Mouse (Mus musculus): ENCODE results near the gene Shmt1. TPM values are rescaled to one million over a fixed set of nuclear protein-coding genes. Genes with fewer than 3 reads are reported as not detected.

Shmt1 gene
- polyA plus RNA-seq, 1 experiment from 2014 or later, result 50.1 TPM

DNA sequence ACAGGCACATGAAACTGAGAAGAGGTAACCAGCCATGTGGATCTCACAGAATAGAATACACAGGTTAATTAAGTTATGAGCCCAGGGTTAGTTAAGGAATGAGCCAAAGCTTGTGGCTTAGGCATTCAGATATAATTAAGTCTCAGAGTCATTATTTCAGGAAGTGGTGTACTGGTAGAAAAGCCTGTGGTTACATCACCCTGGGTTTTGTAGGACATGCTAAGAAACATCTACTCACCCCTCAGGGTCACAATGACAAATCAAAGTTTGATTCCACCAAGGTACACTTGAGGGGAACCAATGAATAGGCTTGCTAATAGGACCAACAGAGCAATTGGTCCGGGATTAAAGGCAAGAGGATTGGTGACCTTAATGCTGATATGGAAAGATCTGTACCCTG, 15.2 kb upstream of the Shmt1 start:
- Histone ChIP-seq H3K9ac (no peak overlapping the region), H3K36me3 (no peaks in the 10 kb centered on the region), H3K9me3 (replicated peaks) (no peaks in the 10 kb centered on the region), H3K4me3 (replicated peaks) (no peak overlapping the region), H3K27me3 (no peaks in the 10 kb centered on the region), H3K4me2 (no peak overlapping the region), H3K4me1 (replicated peaks) (peaks cover 17% of the 10 kb centered on the region), H3K27ac (no peak overlapping the region)
- WGBS (ENCODE audit: insufficient replicate concordance), result 31% methylated on average over 1 of the region's 1 CpGs
- ATAC-seq (ENCODE audit: low read depth) (no peak), DNase-seq (no peak)

GRCm38 (mm10) chr11:60825191-60825590, 13.7 kb upstream of the Shmt1 start:
- no peak overlapping the region for H3K4me2 ChIP-seq
- ATAC-seq (ENCODE audit: low read depth), result peak; percentile 74
- no peak overlapping the region for H3K4me3 ChIP-seq (replicated peaks)
- no peak for DNase-seq
- peaks cover 7% of the 10 kb centered on the region for H3K4me1 ChIP-seq (replicated peaks)
- no peaks in the 10 kb centered on the region for H3K36me3 ChIP-seq
- peak overlapping the region; percentile 10 for H3K27ac ChIP-seq
- H3K9ac ChIP-seq, result no peak overlapping the region
- H3K9me3 ChIP-seq (replicated peaks), result no peaks in the 10 kb centered on the region
- WGBS (ENCODE audit: insufficient replicate concordance), result 73% methylated on average over 3 of the region's 3 CpGs
- no peaks in the 10 kb centered on the region for H3K27me3 ChIP-seq

DNA sequence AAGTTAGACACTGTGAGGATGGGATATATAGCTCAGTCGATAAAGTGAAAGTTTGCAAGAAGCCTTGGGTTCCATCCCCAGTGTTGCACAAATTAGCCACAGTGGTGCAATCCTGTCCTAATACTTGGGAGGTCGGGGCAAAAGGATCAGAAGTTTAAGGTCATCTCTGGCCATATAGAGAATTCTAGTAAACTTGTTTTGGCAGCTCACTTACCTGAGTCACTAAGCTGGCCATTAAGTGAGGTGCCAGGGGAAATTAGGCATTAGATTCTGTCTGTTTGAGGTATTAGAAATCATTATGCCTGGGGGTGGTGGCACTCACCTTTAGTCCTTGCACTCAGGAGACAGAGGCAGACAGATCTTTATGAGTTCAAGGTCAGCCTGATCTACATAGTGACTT, 12.3 kb upstream of the Shmt1 start:
- no peak for ATAC-seq (ENCODE audit: low read depth)
- H3K36me3 ChIP-seq, result no peaks in the 10 kb centered on the region
- H3K4me2 ChIP-seq, result no peak overlapping the region
- no peaks in the 10 kb centered on the region for H3K9me3 ChIP-seq (replicated peaks)
- H3K27me3 ChIP-seq, result no peaks in the 10 kb centered on the region
- peaks cover 2% of the 10 kb centered on the region; the same call in 1 of the 2 replicates for H3K4me1 ChIP-seq (replicated peaks)
- H3K9ac ChIP-seq, result no peak overlapping the region
- no peak overlapping the region for H3K4me3 ChIP-seq (replicated peaks)
- no peak for DNase-seq
- 44% methylated on average over 2 of the region's 2 CpGs for WGBS (ENCODE audit: insufficient replicate concordance)
- no peak overlapping the region for H3K27ac ChIP-seq

DNA sequence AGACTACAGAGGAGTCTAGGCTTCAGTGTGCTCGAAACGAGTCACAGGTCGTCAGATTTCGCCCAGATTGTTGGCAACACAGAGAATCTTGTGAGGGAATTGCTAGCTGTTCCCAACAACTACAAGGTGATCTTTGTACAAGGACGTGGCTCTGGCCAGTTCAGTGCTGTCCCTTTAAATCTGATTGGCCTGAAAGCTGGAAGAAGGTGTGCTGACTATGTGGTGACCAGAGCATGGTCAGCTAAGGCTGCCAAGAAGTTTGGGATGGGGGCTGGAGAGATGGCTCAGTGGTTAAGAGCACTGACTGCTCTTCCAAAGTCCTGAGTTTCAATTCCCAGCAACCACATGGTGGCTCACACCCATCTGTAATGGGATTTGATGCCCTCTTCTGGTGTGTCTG, 4.9 kb upstream of the Shmt1 start:
- H3K27ac ChIP-seq, result no peak overlapping the region
- WGBS (ENCODE audit: insufficient replicate concordance), result 49% methylated on average over 5 of the region's 5 CpGs
- H3K36me3 ChIP-seq, result no peaks in the 10 kb centered on the region
- DNase-seq (no peak), ATAC-seq (ENCODE audit: low read depth) (no peak)
- H3K4me3 ChIP-seq (replicated peaks), result no peak overlapping the region
- H3K9me3 ChIP-seq (replicated peaks), result no peaks in the 10 kb centered on the region
- no peak overlapping the region for H3K4me2 ChIP-seq
- no peaks in the 10 kb centered on the region for H3K27me3 ChIP-seq
- H3K9ac ChIP-seq, result no peak overlapping the region
- H3K4me1 ChIP-seq (replicated peaks), result peaks cover 6% of the 10 kb centered on the region

GRCm38 (mm10) chr11:60811054-60811460, 461 bp downstream of the Shmt1 start:
- H3K27me3 ChIP-seq, result no peaks in the 10 kb centered on the region
- H3K4me3 ChIP-seq (replicated peaks), result peak overlapping the region; percentile 57
- H3K4me1 ChIP-seq (replicated peaks), result peaks cover 45% of the 10 kb centered on the region
- ATAC-seq (ENCODE audit: low read depth) (peak; percentile 98), DNase-seq (peak; percentile 90)
- H3K27ac ChIP-seq, result no peak overlapping the region
- under 1% methylated on average over 29 of the region's 29 CpGs for WGBS (ENCODE audit: insufficient replicate concordance)
- H3K9ac ChIP-seq, result peak overlapping the region; percentile 51
- no peaks in the 10 kb centered on the region for H3K9me3 ChIP-seq (replicated peaks)
- peak overlapping the region; percentile 75 for H3K4me2 ChIP-seq
- H3K36me3 ChIP-seq, result peaks cover 4% of the 10 kb centered on the region; the same call in 1 of the 2 replicates

- DNase-seq, result no peak
- WGBS (ENCODE audit: insufficient replicate concordance), result 5% methylated on average over 14 of the region's 14 CpGs
- ATAC-seq (ENCODE audit: low read depth), result no peak
- Histone ChIP-seq H3K36me3 (peaks cover 10% of the 10 kb centered on the region; the same call in 1 of the 2 replicates), H3K27me3 (no peaks in the 10 kb centered on the region), H3K9ac (peak overlapping the region; percentile 51), H3K9me3 (replicated peaks) (no peaks in the 10 kb centered on the region), H3K4me2 (peak overlapping the region; percentile 75), H3K27ac (peak overlapping the region; percentile 23; the same call in 1 of the 2 replicates), H3K4me3 (replicated peaks) (peak overlapping the region; percentile 57), H3K4me1 (replicated peaks) (peaks cover 45% of the 10 kb centered on the region)
Observed at GRCm38 (mm10) chr11:60810046-60810965, 1.2 kb downstream of the Shmt1 start.

- peak overlapping the region; percentile 23 for H3K27ac ChIP-seq
- 48% methylated on average over 1 of the region's 1 CpGs for WGBS (ENCODE audit: insufficient replicate concordance)
Observed at GRCm38 (mm10) chr11:60809546-60809945, 2.0 kb downstream of the Shmt1 start.

DNA sequence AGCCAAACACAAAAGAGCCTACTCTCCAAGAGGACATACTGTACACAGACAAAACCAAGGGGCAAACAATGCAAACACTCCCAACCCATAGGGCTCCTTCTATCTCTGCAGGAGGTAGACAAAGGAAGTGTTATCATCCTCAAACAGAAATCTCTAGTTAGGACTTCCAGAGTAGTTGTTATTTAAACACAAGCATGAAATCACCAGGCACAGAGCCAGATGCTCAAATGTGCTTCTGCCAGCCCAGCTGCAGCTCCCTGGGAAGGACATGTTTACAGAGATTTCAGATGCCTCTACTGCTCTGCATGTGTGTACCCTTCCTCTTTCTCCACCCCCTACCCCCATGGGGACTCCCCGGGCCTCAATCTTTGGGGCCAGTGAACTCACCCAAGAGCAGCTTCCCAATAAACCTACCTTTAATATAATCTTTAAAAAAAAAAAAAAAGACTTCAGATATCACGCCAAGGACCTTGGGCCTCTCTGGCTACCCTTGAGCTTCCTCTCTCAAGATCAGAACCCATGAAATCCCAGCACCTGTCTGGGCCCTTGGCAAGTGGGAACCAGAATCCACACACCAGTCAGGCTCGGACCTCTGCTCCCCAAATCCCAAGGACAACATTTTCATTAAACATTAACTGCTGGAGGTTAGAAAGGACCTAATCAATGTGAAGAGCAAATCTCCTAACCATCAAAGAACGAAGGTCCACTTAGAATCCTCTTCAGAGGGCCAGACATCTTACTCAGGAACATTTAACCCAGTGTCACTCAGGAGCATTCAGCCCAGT, 3.0 kb downstream of the Shmt1 start:
- H3K9me3 ChIP-seq (replicated peaks), result no peaks in the 10 kb centered on the region
- no peak for DNase-seq
- peak overlapping the region; percentile 57 for H3K4me3 ChIP-seq (replicated peaks)
- H3K36me3 ChIP-seq, result peaks cover 14% of the 10 kb centered on the region
- H3K27ac ChIP-seq, result peak overlapping the region; percentile 50; the same call in 1 of the 2 replicates
- H3K4me1 ChIP-seq (replicated peaks), result peaks cover 50% of the 10 kb centered on the region
- no peak overlapping the region for H3K9ac ChIP-seq
- 55% methylated on average over 4 of the region's 4 CpGs for WGBS (ENCODE audit: insufficient replicate concordance)
- H3K4me2 ChIP-seq, result peak overlapping the region; percentile 75
- no peak for ATAC-seq (ENCODE audit: low read depth)
- H3K27me3 ChIP-seq, result no peaks in the 10 kb centered on the region

More at GRCm38 (mm10) chr11:60809546-60809945, 2.0 kb downstream of the Shmt1 start:
- peaks cover 45% of the 10 kb centered on the region for H3K4me1 ChIP-seq (replicated peaks)
- H3K27me3 ChIP-seq, result no peaks in the 10 kb centered on the region
- H3K4me3 ChIP-seq (replicated peaks), result peak overlapping the region; percentile 57
- H3K4me2 ChIP-seq, result peak overlapping the region; percentile 75
- ATAC-seq (ENCODE audit: low read depth) (no peak), DNase-seq (no peak)
- no peaks in the 10 kb centered on the region for H3K9me3 ChIP-seq (replicated peaks)
- H3K9ac ChIP-seq, result peak overlapping the region; percentile 51; the same call in 1 of the 2 replicates
- H3K36me3 ChIP-seq, result peaks cover 10% of the 10 kb centered on the region; the same call in 1 of the 2 replicates

DNA sequence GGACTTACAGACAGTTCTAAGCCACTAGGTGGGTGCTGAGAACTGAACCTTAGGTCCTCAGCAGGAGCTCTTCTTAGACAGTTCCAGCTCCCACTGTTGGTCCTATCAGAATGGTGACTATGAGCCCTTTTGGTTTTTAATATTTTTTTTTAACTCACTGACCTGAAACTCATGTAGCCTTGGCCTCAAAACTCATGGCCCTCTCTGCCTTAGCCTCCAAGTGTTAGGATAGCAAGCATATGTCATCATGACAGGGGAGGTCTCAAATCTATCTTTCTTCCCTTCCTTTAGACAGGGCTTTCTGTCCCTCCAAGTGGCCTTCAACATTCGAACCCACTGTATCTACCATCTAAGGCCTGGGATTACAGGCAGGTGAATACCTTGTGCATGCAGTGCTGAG, 10.6 kb downstream of the Shmt1 start:
- DNase-seq, result no peak
- H3K4me3 ChIP-seq (replicated peaks), result no peak overlapping the region
- no peak overlapping the region for H3K4me2 ChIP-seq
- no peaks in the 10 kb centered on the region for H3K27me3 ChIP-seq
- no peaks in the 10 kb centered on the region for H3K9me3 ChIP-seq (replicated peaks)
- no peak overlapping the region for H3K27ac ChIP-seq
- no peak for ATAC-seq (ENCODE audit: low read depth)
- peaks cover 63% of the 10 kb centered on the region for H3K36me3 ChIP-seq
- H3K9ac ChIP-seq, result no peak overlapping the region
- 56% methylated on average over 1 of the region's 1 CpGs for WGBS (ENCODE audit: insufficient replicate concordance)
- H3K4me1 ChIP-seq (replicated peaks), result peaks cover 5% of the 10 kb centered on the region

DNA sequence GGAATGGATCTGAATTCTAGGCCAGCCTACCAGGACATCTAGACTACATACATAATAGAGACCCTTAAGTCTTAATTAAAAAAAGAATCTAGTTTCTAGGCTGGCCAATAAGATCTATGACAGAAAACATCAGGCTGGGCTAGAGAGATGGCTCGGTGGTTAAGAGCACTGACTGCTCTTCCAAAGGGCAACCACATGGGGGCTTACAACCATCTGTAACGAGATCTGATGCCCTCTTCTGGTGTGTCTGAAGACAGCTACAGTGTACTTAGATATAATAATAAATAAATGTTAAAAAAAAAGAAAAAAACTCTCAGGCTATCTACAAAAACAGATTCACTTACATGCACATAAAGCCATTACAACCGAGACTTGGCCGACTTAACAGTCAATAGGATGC, 11.5 kb downstream of the Shmt1 start:
- Histone ChIP-seq H3K4me3 (replicated peaks) (no peak overlapping the region), H3K4me1 (replicated peaks) (peaks cover 5% of the 10 kb centered on the region), H3K27ac (no peak overlapping the region), H3K4me2 (no peak overlapping the region), H3K9ac (no peak overlapping the region), H3K9me3 (replicated peaks) (no peaks in the 10 kb centered on the region), H3K36me3 (peaks cover 66% of the 10 kb centered on the region), H3K27me3 (no peaks in the 10 kb centered on the region)
- DNase-seq, result no peak
- ATAC-seq (ENCODE audit: low read depth), result no peak
- 71% methylated on average over 4 of the region's 4 CpGs for WGBS (ENCODE audit: insufficient replicate concordance)

DNA sequence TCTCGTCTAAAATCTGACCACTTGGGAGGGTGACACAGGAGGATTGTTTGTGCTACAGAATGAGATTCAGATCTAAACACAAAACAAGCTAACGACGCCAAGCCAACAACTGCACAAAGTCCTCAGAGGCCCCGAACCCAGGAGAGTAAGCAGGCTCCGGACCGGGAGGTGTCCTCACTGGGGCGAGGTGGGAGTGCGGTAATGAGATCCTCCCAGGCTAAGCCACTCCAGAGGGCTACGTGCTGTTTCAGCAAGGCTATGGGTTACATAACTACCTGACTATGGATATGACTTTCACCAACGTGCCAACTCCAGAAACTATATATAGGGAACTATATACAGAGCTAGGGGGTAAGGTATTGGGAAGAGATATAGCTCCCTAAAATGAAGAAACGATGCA, 15.2 kb downstream of the Shmt1 start:
- H3K4me2 ChIP-seq, result no peak overlapping the region
- H3K9ac ChIP-seq, result no peak overlapping the region
- no peaks in the 10 kb centered on the region for H3K4me1 ChIP-seq (replicated peaks)
- peaks cover 87% of the 10 kb centered on the region for H3K36me3 ChIP-seq
- H3K27ac ChIP-seq, result no peak overlapping the region
- WGBS (ENCODE audit: insufficient replicate concordance), result 84% methylated on average over 11 of the region's 11 CpGs
- no peak overlapping the region for H3K4me3 ChIP-seq (replicated peaks)
- no peak for DNase-seq
- no peak for ATAC-seq (ENCODE audit: low read depth)
- no peaks in the 10 kb centered on the region for H3K27me3 ChIP-seq
- H3K9me3 ChIP-seq (replicated peaks), result no peaks in the 10 kb centered on the region
